Mouse (Mus musculus): Measurements from ENCODE around the gene Pax7.

DNA sequence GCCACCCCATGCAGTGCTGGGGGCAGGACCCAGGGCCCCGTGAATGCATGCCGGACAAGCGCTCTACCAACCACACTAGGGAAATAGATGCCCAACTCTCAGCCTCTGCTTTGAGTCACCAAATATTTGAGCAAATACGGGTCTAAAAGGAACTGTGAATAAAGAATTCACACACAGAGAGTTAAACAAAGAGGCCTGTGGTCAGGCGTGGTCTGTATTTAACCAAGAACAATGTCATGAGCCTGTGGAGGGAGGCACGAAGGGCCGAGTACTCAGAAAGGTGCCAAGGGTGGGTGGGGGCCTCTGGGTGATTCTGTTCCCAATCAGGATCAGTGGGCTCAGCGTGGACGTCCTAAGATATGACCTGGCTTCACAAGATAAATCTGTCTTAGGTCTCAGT, 145.3 kb downstream of the Pax7 start:
- TF ChIP-seq TAL1 (IDR thresholded peaks at IDR 0.05; ENCODE audit: low read length) (no peak), GATA1 (IDR thresholded peaks at IDR 0.05; ENCODE audit: low read length) (no peak)

All from erythroblast, embryonic 14.5 days (primary cell).